Mouse (Mus musculus) frontal cortex, adult (tissue): ENCODE results near the gene Ppp1r12b.
A peak's percentile ranks its signal among the peaks of the same experiment; 100 is the strongest.

Experiments
- ATAC-seq: cut with Nextera tagmentation; 2 replicates; pipeline ENCODE4 v1.9.2; 2017; ENCODE audit warnings: mild to moderate bottlenecking, moderate library complexity, mixed read lengths; ENCODE audit not compliant: low TSS enrichment

The Ppp1r12b gene

GRCm38 (mm10) chr1:134763776-134764438 is 191.8 kb downstream of the Ppp1r12b start:
- no peak for ATAC-seq

- no peak for ATAC-seq
Observed at GRCm38 (mm10) chr1:134763250-134763649, 192.5 kb downstream of the Ppp1r12b start.

DNA sequence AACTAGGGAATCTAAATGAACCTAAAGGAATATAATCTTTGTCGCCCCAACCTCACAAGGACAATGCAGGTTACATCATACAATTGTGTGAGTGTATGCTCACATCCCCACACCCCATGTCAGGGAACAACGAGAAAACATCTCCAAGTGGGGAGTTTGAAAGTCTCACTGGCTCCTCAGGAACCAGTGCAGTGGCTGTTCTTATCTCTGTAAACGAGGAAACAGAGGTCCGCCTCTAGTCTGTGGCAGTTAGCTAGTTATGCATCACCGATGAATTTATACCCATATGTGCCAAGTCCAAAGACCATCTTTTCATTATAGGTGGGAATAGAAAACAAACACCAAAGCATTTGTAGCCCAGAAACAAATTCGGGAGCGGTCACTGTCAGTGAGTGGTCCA is 194.2 kb downstream of the Ppp1r12b start:
- no peak for ATAC-seq

DNA sequence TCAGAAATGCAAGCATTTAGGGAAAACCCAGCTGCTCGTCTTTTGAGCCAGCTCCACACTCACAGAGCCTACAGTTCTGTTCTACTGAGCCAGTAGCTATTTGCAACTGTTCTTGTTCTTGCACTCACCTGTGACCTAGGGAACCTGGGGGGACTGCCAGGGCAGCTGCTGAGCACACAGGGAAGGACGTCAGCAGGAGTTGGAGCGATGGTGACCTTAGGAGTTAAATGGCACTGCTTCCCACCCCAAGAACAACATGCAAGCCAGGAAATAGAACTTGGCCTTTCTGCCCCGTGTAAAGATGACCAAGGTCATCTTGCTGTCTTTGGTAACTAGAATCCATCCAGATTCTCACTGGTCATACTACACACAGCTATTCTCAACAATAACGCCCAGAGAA is 195.1 kb downstream of the Ppp1r12b start:
- ATAC-seq = no peak

GRCm38 (mm10) chr1:134759133-134759532 is 196.6 kb downstream of the Ppp1r12b start:
- ATAC-seq = no peak

GRCm38 (mm10) chr1:134757230-134757629 is 198.5 kb downstream of the Ppp1r12b start:
- ATAC-seq = no peak

DNA sequence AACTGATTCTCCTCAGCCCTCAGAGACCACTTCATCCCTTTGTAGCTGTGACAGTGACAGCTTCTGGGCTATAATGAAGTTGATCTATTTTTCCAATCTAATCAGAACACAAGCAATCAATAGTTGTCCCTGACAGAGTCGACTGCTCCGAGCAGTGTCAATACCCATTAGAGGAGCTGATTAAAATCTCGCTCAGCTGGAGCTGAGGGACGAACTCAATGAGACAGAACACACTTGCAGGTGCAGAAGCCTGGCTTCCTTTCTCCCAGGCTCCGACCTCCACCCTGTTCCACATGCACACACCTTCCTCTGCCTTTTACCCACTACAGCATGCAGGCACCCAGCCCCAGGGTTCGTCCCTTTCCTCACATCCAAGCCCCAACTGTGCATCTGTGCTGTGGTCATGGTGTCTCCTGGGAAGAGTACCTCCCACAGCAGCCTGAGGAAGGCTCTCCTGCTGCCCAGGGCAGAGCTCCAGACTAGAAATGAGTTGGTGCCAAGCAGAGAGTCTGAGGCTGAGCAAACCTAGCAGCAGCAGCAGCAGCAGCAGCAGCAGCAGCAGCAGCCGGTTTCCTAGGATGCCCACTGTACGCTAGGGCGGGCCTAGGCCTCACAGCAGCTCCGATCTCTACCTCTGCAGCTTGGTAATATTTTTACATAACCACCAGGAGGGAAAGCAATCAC is 199.4 kb downstream of the Ppp1r12b start:
- peak; percentile 45 for ATAC-seq

- ATAC-seq = no peak
Observed at GRCm38 (mm10) chr1:134755548-134756189, 200.1 kb downstream of the Ppp1r12b start.

- no peak for ATAC-seq
Observed at GRCm38 (mm10) chr1:134754818-134755217, 200.9 kb downstream of the Ppp1r12b start.

GRCm38 (mm10) chr1:134753751-134754630 is 201.8 kb downstream of the Ppp1r12b start:
- no peak for ATAC-seq

DNA sequence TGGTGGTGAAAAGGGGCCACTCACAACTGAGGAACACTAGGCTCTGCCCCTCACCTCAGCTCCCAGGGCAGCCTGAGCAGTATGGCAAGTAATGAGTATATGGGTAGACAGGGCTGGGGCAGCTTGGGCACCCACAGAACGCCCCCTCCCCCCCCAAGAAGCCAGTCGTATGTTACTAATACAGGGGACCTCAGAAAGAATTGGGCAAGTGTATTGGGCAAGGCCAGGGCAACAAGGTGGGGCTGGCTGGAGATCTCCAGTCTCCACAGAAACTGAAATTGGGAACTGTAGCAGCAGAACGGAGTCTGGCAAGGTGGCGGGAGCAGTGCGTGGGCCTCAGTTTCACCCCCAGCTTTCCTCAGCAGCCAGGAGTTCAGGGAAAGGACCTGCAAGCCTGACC is 203.3 kb downstream of the Ppp1r12b start:
- ATAC-seq = no peak

DNA sequence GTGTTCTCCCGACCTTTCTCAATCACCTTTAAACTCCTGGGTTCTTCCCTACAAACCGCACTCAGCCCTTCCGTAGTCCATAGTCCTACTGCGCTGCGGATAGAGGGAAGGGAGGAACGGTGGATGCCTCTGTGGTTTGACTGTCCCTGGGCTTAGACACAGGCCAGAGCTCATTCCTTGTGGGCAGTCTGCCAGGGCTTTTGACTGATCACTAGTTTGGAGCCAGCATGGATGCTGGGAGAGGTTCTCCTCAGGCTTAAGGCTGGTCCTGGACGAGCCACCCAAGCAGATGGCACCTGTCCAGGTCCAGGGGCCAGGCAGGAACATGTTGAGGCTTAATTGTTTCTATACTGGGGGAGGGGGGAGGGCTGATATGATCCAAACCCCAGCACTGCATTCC is 205.9 kb downstream of the Ppp1r12b start:
- ATAC-seq = no peak

DNA sequence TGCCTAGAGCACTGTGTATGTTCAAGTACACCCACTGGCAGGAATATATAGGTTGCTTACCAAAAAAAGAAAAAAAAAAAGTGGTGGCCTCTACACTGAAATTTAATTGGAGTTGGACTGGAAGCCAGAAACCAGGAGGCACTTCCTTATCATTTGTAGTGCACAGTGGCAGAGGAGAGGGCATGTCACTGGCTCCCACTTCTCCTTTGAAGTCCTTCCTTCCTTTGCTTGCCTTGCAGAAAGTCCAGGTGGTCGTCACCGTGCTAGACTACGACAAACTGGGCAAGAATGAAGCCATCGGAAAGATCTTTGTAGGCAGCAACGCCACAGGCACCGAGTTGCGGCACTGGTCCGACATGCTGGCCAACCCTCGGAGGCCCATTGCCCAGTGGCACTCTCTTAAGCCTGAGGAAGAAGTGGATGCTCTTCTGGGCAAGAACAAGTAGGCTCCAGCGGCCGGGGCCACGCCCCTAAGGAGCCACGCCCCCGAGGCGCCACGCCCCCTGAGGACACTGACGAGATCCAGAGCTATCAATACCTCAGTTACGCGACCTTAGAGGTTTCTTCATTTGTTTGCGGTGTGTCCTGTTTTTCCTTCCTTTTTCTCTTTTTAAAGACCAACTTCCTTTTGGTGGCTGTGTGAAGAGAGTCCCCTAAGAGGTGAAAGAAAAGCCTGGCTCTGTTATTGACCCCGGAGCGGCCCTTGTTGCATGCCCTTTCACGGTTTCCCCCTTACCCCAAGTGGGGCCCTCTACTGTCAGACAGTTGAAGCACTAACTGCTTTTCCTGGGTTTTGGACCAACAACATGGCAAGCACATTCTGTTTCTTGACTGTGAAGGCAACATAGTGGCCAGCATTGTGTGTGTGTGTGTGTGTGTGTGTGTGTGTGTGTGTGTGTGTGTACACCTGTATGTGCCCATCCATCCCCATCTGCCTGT is 208.2 kb downstream of the Ppp1r12b start:
- ATAC-seq = no peak

DNA sequence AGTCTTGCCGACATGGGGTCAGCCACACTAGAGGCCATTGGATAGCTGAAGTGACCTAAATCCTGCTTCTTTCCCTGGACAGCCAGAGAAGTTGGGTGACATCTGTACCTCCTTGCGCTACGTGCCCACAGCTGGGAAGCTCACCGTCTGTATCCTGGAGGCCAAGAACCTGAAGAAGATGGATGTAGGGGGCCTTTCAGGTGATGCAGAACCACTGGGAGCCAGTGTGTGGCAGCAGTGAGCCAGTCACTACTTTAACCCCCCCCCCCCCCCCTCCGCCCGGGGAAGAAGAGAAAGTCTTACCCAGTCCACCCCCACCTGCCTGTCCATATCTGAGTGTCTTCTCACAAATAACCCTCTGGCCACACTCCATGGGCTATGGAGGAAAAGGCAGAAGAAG is 210.1 kb downstream of the Ppp1r12b start:
- ATAC-seq = no peak

- no peak for ATAC-seq
Observed at GRCm38 (mm10) chr1:134741946-134742661, 213.6 kb downstream of the Ppp1r12b start.

DNA sequence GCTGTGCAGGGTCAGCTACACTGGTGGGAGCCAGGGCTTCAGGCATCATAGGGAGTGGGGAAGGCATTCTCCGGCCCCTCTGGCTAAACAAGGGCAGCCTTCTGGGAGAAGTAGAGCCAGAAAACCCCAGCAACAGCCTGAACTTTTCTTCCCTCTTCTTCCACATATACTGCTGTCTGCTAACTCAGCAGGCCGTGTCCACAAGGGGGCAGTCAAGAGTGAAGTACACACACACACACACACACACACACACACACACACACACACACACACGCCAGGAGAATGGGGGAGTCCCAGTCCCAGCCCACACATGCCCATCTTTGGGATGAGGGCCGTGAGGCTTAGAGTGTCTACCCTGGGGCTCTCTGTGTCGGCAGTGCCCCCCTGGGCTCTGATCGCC is 214.3 kb downstream of the Ppp1r12b start:
- no peak for ATAC-seq

- no peak for ATAC-seq
Observed at GRCm38 (mm10) chr1:134737463-134737862, 218.3 kb downstream of the Ppp1r12b start.

DNA sequence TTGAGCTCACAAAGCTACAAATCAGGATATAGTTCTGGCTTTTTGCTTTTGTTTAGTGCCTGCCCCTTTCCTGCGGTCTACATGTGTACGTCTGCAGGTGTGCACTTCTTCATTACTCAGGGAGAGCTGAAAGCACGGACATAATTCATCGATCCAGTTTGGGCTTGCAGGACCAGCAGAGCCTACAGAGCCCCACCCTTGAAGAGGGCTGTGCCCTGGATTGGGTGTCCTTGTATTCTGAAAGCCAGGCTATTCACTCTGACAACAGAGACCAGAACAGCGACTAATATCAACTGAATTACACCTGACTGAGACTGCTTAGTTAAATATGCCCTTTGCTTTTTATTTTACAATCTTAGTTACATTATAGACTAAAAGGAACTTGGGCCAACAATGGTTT is 222.1 kb downstream of the Ppp1r12b start:
- ATAC-seq = no peak

GRCm38 (mm10) chr1:134727256-134727655 is 228.5 kb downstream of the Ppp1r12b start:
- ATAC-seq = no peak

DNA sequence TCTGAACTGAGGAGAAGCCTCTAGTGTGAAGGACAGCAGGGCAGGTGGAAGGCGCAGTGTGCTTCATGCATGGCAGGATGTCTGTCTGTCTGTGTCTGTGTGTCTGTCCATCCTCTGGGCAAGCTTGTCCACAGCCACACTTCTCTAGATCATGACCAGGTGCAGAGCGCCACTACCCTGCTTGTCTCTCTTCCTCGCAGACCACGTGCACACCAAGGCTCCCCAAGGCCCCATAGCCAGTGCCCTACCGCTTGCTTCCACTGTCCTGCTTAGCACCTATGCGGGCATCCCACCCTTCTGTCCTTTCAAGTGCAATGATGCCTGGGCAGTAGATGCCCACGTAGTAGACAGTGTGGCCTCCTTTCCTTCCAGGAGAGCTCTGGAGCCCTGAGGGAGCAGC is 229.3 kb downstream of the Ppp1r12b start:
- no peak for ATAC-seq
